Mouse (Mus musculus): ENCODE measurements around the gene Eml2. TPM values are rescaled to one million over a fixed set of nuclear protein-coding genes. Genes with fewer than 3 reads are reported as not detected.

Gene Eml2
- polyA plus RNA-seq, 1 experiment from 2014 or later = 4.0 TPM

DNA sequence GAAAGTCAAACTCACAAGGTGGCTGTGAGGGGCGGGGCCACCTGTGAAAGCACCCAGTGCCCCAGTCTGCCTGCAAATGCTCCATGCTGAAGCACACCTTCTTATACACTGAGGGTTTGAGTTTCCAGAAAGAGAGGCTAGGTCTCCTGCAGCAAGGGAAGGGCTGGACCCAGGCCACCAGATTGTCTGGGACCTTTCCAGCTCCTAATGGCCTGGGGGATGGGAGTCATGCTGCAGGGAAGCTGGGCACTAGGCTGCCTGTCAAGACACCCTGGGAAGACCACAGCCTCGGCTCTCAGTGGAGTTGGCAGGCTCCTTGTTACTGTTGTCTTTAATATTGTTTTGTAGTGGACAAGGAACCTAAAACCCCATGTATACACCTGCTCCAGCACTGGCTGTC is 60.2 kb downstream of the Eml2 start:
- H3K36me3 ChIP-seq (ENCODE audit: control insufficient read depth, insufficient read depth) = peaks cover 3% of the 10 kb centered on the region; the same call in 1 of the 2 replicates
- no peak overlapping the region; the same call in 1 of the 2 replicates for H3K9ac ChIP-seq (ENCODE audit: low read depth, low read length)
- H3K9me3 ChIP-seq (replicated peaks; ENCODE audit: control insufficient read depth, low read length) = no peaks in the 10 kb centered on the region
- peaks cover 63% of the 10 kb centered on the region for H3K4me1 ChIP-seq (ENCODE audit: control insufficient read depth, low read depth, low read length)
- 74% methylated on average over 2 of the region's 2 CpGs for whole genome bisulfite sequencing (ENCODE audit: insufficient replicate concordance)
- ATAC-seq (ENCODE audit: low read depth) = no peak
- no peaks in the 10 kb centered on the region for H3K27me3 ChIP-seq (ENCODE audit: control insufficient read depth, insufficient read depth, low read depth, low read length)
- H3K4me2 ChIP-seq (ENCODE audit: low read depth, low read length) = no peak overlapping the region
- H3K4me3 ChIP-seq (ENCODE audit: low read depth, low read length) = no peak overlapping the region
- no peak overlapping the region for H3K27ac ChIP-seq (ENCODE audit: low read length)

DNA sequence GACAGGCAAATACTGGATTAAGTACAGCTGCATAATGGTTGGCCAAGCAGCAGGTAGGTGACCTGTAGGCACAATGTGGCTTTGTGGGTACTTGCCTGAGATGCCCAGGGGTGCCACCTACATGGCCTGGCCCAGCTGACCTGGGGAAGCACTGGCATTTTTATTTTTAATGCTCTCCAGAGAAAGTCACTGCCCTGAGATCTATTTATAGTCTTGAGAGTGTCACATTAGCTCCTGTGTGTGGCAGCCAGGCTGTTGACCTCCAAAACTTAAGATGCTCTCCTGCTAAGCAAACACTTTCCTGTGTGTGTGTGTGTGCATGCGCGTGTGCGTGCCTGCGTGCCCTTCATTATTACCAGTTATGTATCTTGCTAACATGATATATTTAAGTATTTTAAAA is 62.1 kb downstream of the Eml2 start:
- 94% methylated on average over 4 of the region's 4 CpGs for WGBS (ENCODE audit: insufficient replicate concordance)
- H3K9me3 ChIP-seq (replicated peaks; ENCODE audit: control insufficient read depth, low read length) = no peaks in the 10 kb centered on the region
- H3K4me3 ChIP-seq (ENCODE audit: low read depth, low read length) = no peak overlapping the region
- peaks cover 3% of the 10 kb centered on the region; the same call in 1 of the 2 replicates for H3K36me3 ChIP-seq (ENCODE audit: control insufficient read depth, insufficient read depth)
- H3K4me1 ChIP-seq (ENCODE audit: control insufficient read depth, low read depth, low read length) = peaks cover 59% of the 10 kb centered on the region
- ATAC-seq (ENCODE audit: low read depth) = no peak
- H3K27ac ChIP-seq (ENCODE audit: low read length) = peak overlapping the region; percentile 39; the same call in 1 of the 2 replicates
- no peaks in the 10 kb centered on the region for H3K27me3 ChIP-seq (ENCODE audit: control insufficient read depth, insufficient read depth, low read depth, low read length)
- no peak overlapping the region for H3K4me2 ChIP-seq (ENCODE audit: low read depth, low read length)
- H3K9ac ChIP-seq (ENCODE audit: low read depth, low read length) = no peak overlapping the region

DNA sequence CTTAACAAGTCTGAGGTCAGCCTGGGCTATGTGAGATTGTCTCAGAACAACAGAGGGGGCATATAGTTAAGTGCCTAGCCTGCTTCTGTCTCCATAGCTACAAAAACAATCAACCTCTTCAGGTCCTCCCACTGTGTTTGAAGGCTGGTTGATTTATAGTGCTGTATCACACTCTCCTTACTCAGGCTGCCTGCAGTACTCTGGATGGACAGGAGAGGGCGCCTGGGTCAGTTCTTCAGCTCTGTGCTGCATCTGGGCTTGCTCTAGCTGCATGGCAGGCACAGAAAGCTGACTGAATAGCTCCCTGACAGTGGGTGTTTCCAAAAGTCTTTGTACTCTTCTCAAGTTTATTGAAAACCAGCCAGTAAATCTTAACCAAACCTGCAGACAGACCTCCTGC is 63.2 kb downstream of the Eml2 start:
- WGBS (ENCODE audit: insufficient replicate concordance) = 0% methylated on average over 1 of the region's 1 CpGs
- H3K4me2 ChIP-seq (ENCODE audit: low read depth, low read length) = peak overlapping the region; percentile 60
- no peaks in the 10 kb centered on the region; the same call in 1 of the 2 replicates for H3K36me3 ChIP-seq (ENCODE audit: control insufficient read depth, insufficient read depth)
- no peaks in the 10 kb centered on the region for H3K9me3 ChIP-seq (replicated peaks; ENCODE audit: control insufficient read depth, low read length)
- H3K27me3 ChIP-seq (ENCODE audit: control insufficient read depth, insufficient read depth, low read depth, low read length) = no peaks in the 10 kb centered on the region
- H3K9ac ChIP-seq (ENCODE audit: low read depth, low read length) = peak overlapping the region; percentile 35
- ATAC-seq (ENCODE audit: low read depth) = peak; percentile 88
- H3K27ac ChIP-seq (ENCODE audit: low read length) = peak overlapping the region; percentile 89
- H3K4me1 ChIP-seq (ENCODE audit: control insufficient read depth, low read depth, low read length) = peaks cover 65% of the 10 kb centered on the region
- H3K4me3 ChIP-seq (ENCODE audit: low read depth, low read length) = peak overlapping the region; percentile 26; the same call in 1 of the 2 replicates

DNA sequence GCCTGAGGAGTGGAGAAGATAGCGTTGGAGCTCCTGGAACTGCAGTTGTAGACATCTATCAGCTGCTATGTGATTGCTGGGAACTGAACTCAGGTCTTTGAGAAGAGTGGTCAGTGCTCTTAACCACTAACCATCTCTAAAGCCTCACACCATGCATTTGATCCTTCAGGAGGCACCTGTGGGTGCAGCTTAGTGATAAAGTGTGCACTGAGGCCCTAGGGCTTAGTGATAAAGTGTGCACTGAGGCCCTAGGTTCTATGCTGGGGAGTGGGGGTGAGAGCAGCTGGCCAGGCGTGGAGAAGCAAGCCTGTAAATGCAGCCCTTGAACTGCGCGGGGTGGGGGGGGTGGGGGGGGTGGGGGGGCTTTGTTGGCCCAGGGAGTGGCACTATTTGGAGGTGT is 63.8 kb downstream of the Eml2 start:
- H3K27ac ChIP-seq (ENCODE audit: low read length) = peak overlapping the region; percentile 89
- H3K9ac ChIP-seq (ENCODE audit: low read depth, low read length) = peak overlapping the region; percentile 35
- peak; percentile 91 for ATAC-seq (ENCODE audit: low read depth)
- H3K4me2 ChIP-seq (ENCODE audit: low read depth, low read length) = peak overlapping the region; percentile 60
- no peaks in the 10 kb centered on the region for H3K27me3 ChIP-seq (ENCODE audit: control insufficient read depth, insufficient read depth, low read depth, low read length)
- H3K4me1 ChIP-seq (ENCODE audit: control insufficient read depth, low read depth, low read length) = peaks cover 66% of the 10 kb centered on the region
- H3K4me3 ChIP-seq (ENCODE audit: low read depth, low read length) = peak overlapping the region; percentile 26
- no peaks in the 10 kb centered on the region for H3K9me3 ChIP-seq (replicated peaks; ENCODE audit: control insufficient read depth, low read length)
- H3K36me3 ChIP-seq (ENCODE audit: control insufficient read depth, insufficient read depth) = no peaks in the 10 kb centered on the region; the same call in 1 of the 2 replicates
- 14% methylated on average over 1 of the region's 4 CpGs for WGBS (ENCODE audit: insufficient replicate concordance)

DNA sequence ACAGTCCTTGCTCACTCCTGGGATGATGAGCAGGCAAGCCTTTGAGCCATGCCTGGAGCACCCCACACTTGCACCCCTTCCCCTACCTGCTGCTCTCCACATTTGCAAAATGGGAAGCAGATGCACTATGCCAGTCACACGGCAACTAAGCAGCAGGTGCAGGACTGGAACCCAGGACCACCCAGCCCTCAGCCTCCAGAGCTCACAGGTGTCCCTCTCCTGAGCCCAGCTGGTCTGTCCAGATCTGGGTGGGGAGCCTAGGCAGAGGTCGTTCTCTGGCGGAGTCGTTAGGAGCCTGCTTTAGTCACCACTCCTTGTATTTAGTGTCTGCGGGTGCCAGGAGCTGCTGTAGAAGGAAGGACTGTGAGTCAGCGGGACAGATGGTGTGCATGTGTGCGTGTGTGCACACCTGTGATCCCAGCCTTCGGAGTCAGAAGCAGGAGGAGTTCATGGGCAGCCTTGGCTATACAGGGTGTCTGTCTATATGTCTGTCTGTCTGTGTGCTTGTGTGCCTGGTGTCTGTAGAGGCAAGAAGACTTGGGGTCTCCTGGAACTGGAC is 64.8 kb downstream of the Eml2 start:
- 0 out of 2 replicates have a peak overlapping the region, but pooled peaks have one; percentile 7 for H3K9ac ChIP-seq (ENCODE audit: low read depth, low read length)
- no peak overlapping the region for H3K4me2 ChIP-seq (ENCODE audit: low read depth, low read length)
- 82% methylated on average over 8 of the region's 8 CpGs for WGBS (ENCODE audit: insufficient replicate concordance)
- peaks cover 3% of the 10 kb centered on the region for H3K36me3 ChIP-seq (ENCODE audit: control insufficient read depth, insufficient read depth)
- peak overlapping the region; percentile 69 for H3K27ac ChIP-seq (ENCODE audit: low read length)
- no peaks in the 10 kb centered on the region for H3K27me3 ChIP-seq (ENCODE audit: control insufficient read depth, insufficient read depth, low read depth, low read length)
- peaks cover 59% of the 10 kb centered on the region for H3K4me1 ChIP-seq (ENCODE audit: control insufficient read depth, low read depth, low read length)
- H3K9me3 ChIP-seq (replicated peaks; ENCODE audit: control insufficient read depth, low read length) = no peaks in the 10 kb centered on the region
- H3K4me3 ChIP-seq (ENCODE audit: low read depth, low read length) = no peak overlapping the region
- ATAC-seq (ENCODE audit: low read depth) = no peak

DNA sequence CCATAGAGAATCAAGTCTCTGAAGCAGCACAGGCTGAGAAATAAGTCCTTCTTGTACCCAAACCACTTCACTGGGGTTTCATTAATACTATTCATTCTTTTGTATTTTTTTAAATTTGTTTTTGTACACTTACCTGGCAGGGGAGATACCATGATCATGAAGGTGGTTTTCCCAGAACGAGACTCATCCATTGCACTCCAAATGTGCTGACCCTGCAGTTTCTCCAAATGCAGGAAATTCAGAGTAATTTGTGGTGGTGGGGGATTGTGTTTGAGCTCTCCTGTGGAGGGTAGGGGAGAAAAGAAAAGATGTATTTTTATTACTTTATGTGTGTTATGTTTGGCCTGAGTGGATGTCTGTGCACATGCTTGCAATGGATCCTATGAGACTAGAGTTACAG is 65.8 kb downstream of the Eml2 start:
- H3K4me3 ChIP-seq (ENCODE audit: low read depth, low read length) = no peak overlapping the region
- WGBS (ENCODE audit: insufficient replicate concordance) = 81% methylated on average over 1 of the region's 1 CpGs
- peaks cover 59% of the 10 kb centered on the region for H3K4me1 ChIP-seq (ENCODE audit: control insufficient read depth, low read depth, low read length)
- no peak overlapping the region for H3K27ac ChIP-seq (ENCODE audit: low read length)
- H3K4me2 ChIP-seq (ENCODE audit: low read depth, low read length) = no peak overlapping the region
- H3K36me3 ChIP-seq (ENCODE audit: control insufficient read depth, insufficient read depth) = peaks cover 3% of the 10 kb centered on the region
- no peak for ATAC-seq (ENCODE audit: low read depth)
- no peak overlapping the region for H3K9ac ChIP-seq (ENCODE audit: low read depth, low read length)
- H3K27me3 ChIP-seq (ENCODE audit: control insufficient read depth, insufficient read depth, low read depth, low read length) = no peaks in the 10 kb centered on the region
- H3K9me3 ChIP-seq (replicated peaks; ENCODE audit: control insufficient read depth, low read length) = no peaks in the 10 kb centered on the region

DNA sequence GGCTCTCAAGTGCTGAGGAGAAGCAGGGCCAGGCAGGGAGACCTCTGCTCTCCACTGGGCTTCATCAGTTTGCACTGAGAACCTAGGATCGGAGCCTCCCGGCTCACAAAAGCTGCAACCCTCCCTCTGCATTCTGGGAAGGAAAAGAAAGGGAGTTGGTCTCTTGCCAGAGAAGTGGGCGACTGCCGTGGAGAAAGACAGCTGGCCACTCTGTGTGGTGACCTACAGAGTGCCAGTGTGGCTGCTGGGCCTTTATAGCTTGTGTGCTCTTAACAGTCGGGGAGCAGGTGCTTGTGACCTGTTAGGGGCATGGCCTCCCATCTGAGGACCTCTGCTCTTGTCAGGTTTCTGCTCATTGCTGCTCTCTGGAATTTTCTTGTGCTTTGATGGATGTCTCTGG is 67.6 kb downstream of the Eml2 start:
- Histone ChIP-seq H3K4me2 (ENCODE audit: low read depth, low read length) (no peak overlapping the region), H3K27me3 (ENCODE audit: control insufficient read depth, insufficient read depth, low read depth, low read length) (no peaks in the 10 kb centered on the region), H3K4me3 (ENCODE audit: low read depth, low read length) (no peak overlapping the region), H3K9ac (ENCODE audit: low read depth, low read length) (no peak overlapping the region), H3K4me1 (ENCODE audit: control insufficient read depth, low read depth, low read length) (peaks cover 54% of the 10 kb centered on the region), H3K9me3 (replicated peaks; ENCODE audit: control insufficient read depth, low read length) (no peaks in the 10 kb centered on the region), H3K27ac (ENCODE audit: low read length) (no peak overlapping the region), H3K36me3 (ENCODE audit: control insufficient read depth, insufficient read depth) (peaks cover 3% of the 10 kb centered on the region)
- ATAC-seq (ENCODE audit: low read depth) = no peak
- WGBS (ENCODE audit: insufficient replicate concordance) = 66% methylated on average over 5 of the region's 5 CpGs

DNA sequence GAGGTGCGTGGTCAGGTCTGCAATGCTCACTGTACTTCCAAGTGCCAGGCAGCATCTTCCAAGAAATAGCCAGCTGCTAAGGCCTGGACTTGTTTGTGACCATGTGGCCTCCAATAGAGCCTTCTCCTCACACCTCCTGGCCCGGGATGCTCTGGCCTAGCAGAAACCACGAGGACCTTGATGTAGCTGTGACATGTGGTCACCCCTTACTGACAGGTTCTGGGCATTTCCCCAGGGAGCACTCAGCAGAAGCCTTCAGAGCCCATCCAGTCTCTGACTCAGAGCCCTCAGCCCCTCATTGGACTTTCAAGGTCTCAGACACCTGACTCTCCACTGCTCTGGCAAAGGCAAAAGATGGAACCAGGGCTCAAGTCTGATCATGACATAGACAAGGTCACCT is 68.9 kb downstream of the Eml2 start:
- no peak for ATAC-seq (ENCODE audit: low read depth)

DNA sequence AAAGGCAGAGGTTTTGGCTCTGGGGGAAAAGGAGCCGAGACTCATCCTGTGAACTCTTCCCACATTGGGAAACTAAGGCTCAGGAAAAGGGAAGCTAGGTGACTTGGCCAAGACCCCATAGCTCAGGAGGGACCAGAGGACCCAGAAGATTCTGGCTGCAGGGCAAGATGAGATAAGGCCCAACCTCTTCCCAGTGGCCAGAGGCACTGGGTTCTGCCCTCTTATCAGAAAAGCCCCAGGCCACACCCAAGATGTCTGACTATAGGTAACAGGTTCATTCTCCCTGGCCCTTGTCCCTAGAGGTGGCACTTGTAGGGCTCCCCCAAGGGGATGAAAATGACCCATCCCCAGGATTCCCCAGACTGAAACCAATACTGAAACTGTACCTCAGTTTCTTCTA is 70.6 kb downstream of the Eml2 start:
- Histone ChIP-seq H3K27ac (ENCODE audit: low read length) (peak overlapping the region; percentile 71), H3K4me1 (ENCODE audit: control insufficient read depth, low read depth, low read length) (peaks cover 30% of the 10 kb centered on the region), H3K9me3 (replicated peaks; ENCODE audit: control insufficient read depth, low read length) (no peaks in the 10 kb centered on the region), H3K4me2 (ENCODE audit: low read depth, low read length) (peak overlapping the region; percentile 21), H3K27me3 (ENCODE audit: control insufficient read depth, insufficient read depth, low read depth, low read length) (no peaks in the 10 kb centered on the region), H3K4me3 (ENCODE audit: low read depth, low read length) (no peak overlapping the region), H3K36me3 (ENCODE audit: control insufficient read depth, insufficient read depth) (peaks cover 3% of the 10 kb centered on the region; the same call in 1 of the 2 replicates), H3K9ac (ENCODE audit: low read depth, low read length) (no peak overlapping the region; the same call in 1 of the 2 replicates)
- 69% methylated on average over 1 of the region's 1 CpGs for WGBS (ENCODE audit: insufficient replicate concordance)
- ATAC-seq (ENCODE audit: low read depth) = peak; percentile 86

More for the DNA sequence above, 68.9 kb downstream of the Eml2 start:
- Histone ChIP-seq H3K27me3 (ENCODE audit: control insufficient read depth, insufficient read depth, low read depth, low read length) (no peaks in the 10 kb centered on the region), H3K9me3 (replicated peaks; ENCODE audit: control insufficient read depth, low read length) (no peaks in the 10 kb centered on the region), H3K4me1 (ENCODE audit: control insufficient read depth, low read depth, low read length) (peaks cover 43% of the 10 kb centered on the region), H3K9ac (ENCODE audit: low read depth, low read length) (no peak overlapping the region), H3K4me3 (ENCODE audit: low read depth, low read length) (no peak overlapping the region), H3K27ac (ENCODE audit: low read length) (no peak overlapping the region), H3K36me3 (ENCODE audit: control insufficient read depth, insufficient read depth) (peaks cover 3% of the 10 kb centered on the region), H3K4me2 (ENCODE audit: low read depth, low read length) (no peak overlapping the region)
- WGBS (ENCODE audit: insufficient replicate concordance) = 88% methylated on average over 3 of the region's 3 CpGs
